In the genomic region with DNA sequence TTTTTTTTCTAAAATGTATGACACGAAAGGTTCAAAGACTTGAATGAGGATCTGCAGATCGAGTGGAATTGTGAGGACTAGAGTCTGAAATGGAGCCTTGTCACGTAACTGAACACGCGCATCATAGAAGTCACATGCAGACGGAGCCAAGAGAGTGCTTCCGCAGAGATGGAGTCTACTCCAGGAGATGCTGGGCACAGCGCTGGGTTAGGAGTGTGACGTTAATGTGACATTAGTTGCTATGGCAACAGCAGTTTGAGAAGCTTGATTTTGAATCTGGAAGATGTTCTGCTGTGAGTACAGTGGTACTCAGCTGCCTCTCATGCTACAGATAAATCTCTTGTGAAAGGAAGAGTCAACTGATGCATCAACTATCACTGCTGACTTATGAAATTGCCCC, we compare ENCODE assay signal across 14 mouse cellular contexts.
DNase-seq lines count a peak whose midpoint lies in the region; ATAC-seq and TF ChIP-seq lines count a peak whose summit lies in the region.
"Had no signal": no experiment of that assay in that cellular context is flagged by ENCODE, and none has a peak within 500 bp of the region (broad histone marks: within the 10 kb centered on the region; RNA-seq: fewer than 3 reads in every experiment).

No protein-coding gene starts in this region.

- H3K9ac ChIP-seq in forebrain, postnatal 0 days = no peak overlapping the region
- H3K9ac ChIP-seq: lung, embryonic 14.5 days had no signal

- peaks cover 4% of the 10 kb centered on the region; the same call in 1 of the 2 replicates for H3K4me1 ChIP-seq in forebrain, postnatal 0 days (ENCODE audit: insufficient read depth)

- WGBS in forebrain, postnatal 0 days = 49% methylated on average over 9 of the region's 9 CpGs

- H3K27me3 ChIP-seq in forebrain, postnatal 0 days (ENCODE audit: insufficient read depth, low read length) = no peaks in the 10 kb centered on the region

- TF ChIP-seq CTCF in forebrain, postnatal 0 days (IDR thresholded peaks at IDR 0.05; ENCODE audit: low read depth) = no peak

- ATAC-seq in forebrain, postnatal 0 days = peak; percentile 90
- ATAC-seq in granulocyte monocyte progenitor cell, adult 5-6 weeks (replicated peaks; ENCODE audit: poor library complexity, severe bottlenecking) = no peak

- DNase-seq in layer of hippocampus, adult 11-12 months (ENCODE audit: low spot score) = peak; percentile 25
- no peak for DNase-seq in layer of hippocampus, postnatal 25 days (ENCODE audit: extremely low spot score in 1 of 2, low spot score in 1 of 2)
- DNase-seq in forebrain, postnatal 0 days = peak; percentile 80
- peak; percentile 64 to 76 for DNase-seq in left cerebral cortex, adult 9 months (ENCODE audit: low spot score in 2 of 2)
- DNase-seq in right cerebral cortex, adult 18-20 months = peak; percentile 74
- no peak for DNase-seq in lung, postnatal 14 days
- DNase-seq in kidney, postnatal 36 days = no peak
- DNase-seq: heart, adult 18-20 months; heart, postnatal 10 days; kidney, adult 2 months; lung, embryonic 14.5 days; spleen, adult 18-20 months had no signal

- no peak overlapping the region for H3K27ac ChIP-seq in forebrain, postnatal 0 days (ENCODE audit: low read depth, low read length)
- H3K27ac ChIP-seq: limb, embryonic 10.5 days had no signal

- peak overlapping the region; percentile 10; the same call in 1 of the 2 replicates for H3K4me2 ChIP-seq in forebrain, postnatal 0 days (ENCODE audit: low read depth)
- H3K4me2 ChIP-seq: lung, embryonic 14.5 days had no signal

- H3K9me3 ChIP-seq in forebrain, postnatal 0 days (ENCODE audit: low read length) = no peaks in the 10 kb centered on the region
- H3K9me3 ChIP-seq: limb, embryonic 10.5 days had no signal

- H3K4me3 ChIP-seq in forebrain, postnatal 0 days (ENCODE audit: low read depth, low read length) = no peak overlapping the region
- H3K4me3 ChIP-seq: limb, embryonic 10.5 days had no signal

- no peaks in the 10 kb centered on the region for H3K36me3 ChIP-seq in forebrain, postnatal 0 days (ENCODE audit: insufficient read depth)
- H3K36me3 ChIP-seq: limb, embryonic 10.5 days had no signal

Comparison
In these comparisons a context has a peak if more than half of its experiments do, and no peak if none do; other contexts are left out.
1. DNase-seq: peak in layer of hippocampus, adult 11-12 months (single experiment), forebrain, postnatal 0 days (single experiment), left cerebral cortex, adult 9 months (2 of 2) and right cerebral cortex, adult 18-20 months (single experiment); none in layer of hippocampus, postnatal 25 days (0 of 2), lung, postnatal 14 days (single experiment) and kidney, postnatal 36 days (0 of 2).